Mouse (Mus musculus) embryonic facial prominence, embryonic 10.5 days (tissue): ENCODE results near the gene Olfr707. TPM values are rescaled to one million over a fixed set of nuclear protein-coding genes. Genes with fewer than 3 reads are reported as not detected.
"Not testable (repeated sequence)": the region's sequence is repeated elsewhere in the genome, so short reads cannot be mapped to it uniquely, and the experiment has no call there.

Source experiments
- DNase-seq: peaks from one replicate; pipeline ENCODE4 v3.0.0-alpha.2; 2017; ENCODE audit warnings: low spot score
- H3K27ac ChIP-seq: fragments of 300-500 bp; sonication (generic); replicated peaks from 2 replicates; pipeline ENCODE4 v1.5.1; 2016; ENCODE audit warnings: mild to moderate bottlenecking
- H3K27me3 ChIP-seq: fragments of 300-500 bp; sonication (generic); replicated peaks from 2 replicates; pipeline ENCODE4 v1.6.1; 2016; ENCODE audit warnings: low read depth, mild to moderate bottlenecking; ENCODE audit not compliant: poor library complexity, severe bottlenecking
- H3K36me3 ChIP-seq: fragments of 300-500 bp; sonication (generic); replicated peaks from 2 replicates; pipeline ENCODE4 v1.6.1; 2016; ENCODE audit warnings: mild to moderate bottlenecking, moderate library complexity
- H3K4me1 ChIP-seq: fragments of 300-500 bp; sonication (generic); 2 replicates; pipeline ENCODE4 v1.6.1; 2016
- H3K4me3 ChIP-seq: fragments of 300-500 bp; sonication (generic); 2 replicates; pipeline ENCODE4 v1.5.1; 2016; ENCODE audit warnings: mild to moderate bottlenecking, moderate library complexity
- H3K9me3 ChIP-seq: fragments of 300-500 bp; sonication (generic); 2 replicates; pipeline ENCODE4 v1.6.1; 2016; ENCODE audit warnings: mild to moderate bottlenecking
- WGBS: fragments of 180-500 bp; shearing (Covaris S2); methylation state at CpG from one replicate; pipeline ENCODE4 v1.1.7; 2016; 5-methylcytosine and 5-hydroxymethylcytosine counted together
- polyA plus RNA-seq: library from polyadenylated mRNA; unstranded; fragments of >200 nt; fragmentation: Nextera tagmentation; extraction: Ambion mirVana; gene quantifications from 2 replicates; pipeline ENCODE4 v1.2.1, GENCODE M21; 2016

Gene Olfr707
- not detected in 2 replicates for polyA plus RNA-seq

DNA sequence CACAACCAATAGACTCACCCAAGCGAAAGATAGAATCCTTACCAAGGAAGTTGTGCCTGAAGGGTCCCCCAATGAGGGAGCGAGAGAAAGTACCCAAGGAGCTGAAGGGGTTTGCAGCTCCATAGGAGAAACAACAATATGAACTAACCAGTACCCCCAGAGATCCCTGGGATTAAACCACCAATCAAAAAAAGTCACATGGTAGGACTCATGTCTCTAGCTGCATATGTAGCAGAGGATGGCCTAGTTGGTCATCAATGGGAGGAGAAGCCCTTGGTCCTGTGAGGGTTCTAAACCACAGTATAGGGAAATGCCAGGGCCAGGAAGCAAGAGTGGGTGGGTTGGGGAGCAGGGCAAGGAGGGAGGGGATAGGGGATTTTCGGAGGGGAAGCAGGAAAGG lies at the start of gene Olfr707:
Olfr707 (minus strand) TSS at position 101 of the 400 bp plus-strand sequence.
- H3K36me3 ChIP-seq, H3K4me1 ChIP-seq, H3K27me3 ChIP-seq, DNase-seq, H3K4me3 ChIP-seq, H3K9me3 ChIP-seq, H3K27ac ChIP-seq: not testable (repeated sequence)
- 85% methylated on average over 3 of the region's 3 CpGs for WGBS

DNA sequence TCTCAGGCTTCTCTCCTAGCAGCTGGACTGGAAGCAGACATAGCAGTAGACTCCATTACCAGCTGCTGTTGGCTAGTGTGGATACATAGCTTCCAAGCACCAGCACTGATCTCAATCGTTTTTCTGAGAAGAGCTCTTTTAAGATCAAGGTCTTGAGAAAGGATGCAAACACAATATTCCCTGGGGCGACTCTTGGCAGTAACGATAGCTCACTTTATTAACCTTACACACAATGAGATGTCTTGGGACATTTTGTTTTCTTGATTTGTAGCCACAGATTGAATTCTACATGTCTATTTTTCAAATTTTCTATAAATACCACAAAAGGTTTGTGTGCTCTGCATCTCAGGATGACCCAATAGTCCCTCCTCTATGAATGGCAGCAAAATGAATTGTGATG lies 47.2 kb upstream of the Olfr707 start, which contains the start of gene Olfr710:
Olfr710 (minus strand) TSS at position 101 of the 400 bp plus-strand sequence.
- H3K36me3 ChIP-seq, result no peaks in the 10 kb centered on the region
- H3K9me3 ChIP-seq, result no peaks in the 10 kb centered on the region
- no peak within 1 kb of the TSS for H3K27ac ChIP-seq
- H3K27me3 ChIP-seq, result no peaks in the 10 kb centered on the region
- 84% methylated on average over 3 of the region's 3 CpGs for WGBS
- H3K4me1 ChIP-seq, result no peaks in the 10 kb centered on the region
- H3K4me3 ChIP-seq, result no peak within 1 kb of the TSS
- DNase-seq, result no peak

DNA sequence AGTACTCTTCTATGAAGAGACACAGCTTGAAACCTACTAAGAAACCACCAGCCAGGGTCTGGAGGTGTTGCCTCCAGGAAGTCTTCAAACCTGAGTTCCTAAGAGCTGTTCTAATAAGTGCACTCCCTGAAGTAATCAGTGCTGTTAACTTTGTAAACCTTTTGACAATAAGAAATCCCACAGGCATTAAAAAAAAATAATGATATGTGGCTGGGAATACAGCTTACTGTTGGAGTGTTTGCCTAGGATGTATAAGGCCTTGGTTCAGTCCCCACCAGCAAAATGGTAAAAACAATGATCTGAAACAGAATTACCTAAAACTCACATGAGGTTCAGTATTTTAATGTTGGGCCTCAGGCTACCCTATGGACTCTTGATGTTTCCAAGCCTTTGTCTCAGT lies 31.1 kb upstream of the Olfr707 start, which contains the start of gene Olfr709-ps1:
Olfr709-ps1 (minus strand) TSS at position 101 of the 400 bp plus-strand sequence.
- H3K4me1 ChIP-seq, result no peaks in the 10 kb centered on the region
- no peak within 1 kb of the TSS for H3K4me3 ChIP-seq
- no peaks in the 10 kb centered on the region for H3K36me3 ChIP-seq
- DNase-seq, result no peak
- no peaks in the 10 kb centered on the region for H3K9me3 ChIP-seq
- H3K27me3 ChIP-seq, result no peaks in the 10 kb centered on the region
- no peak within 1 kb of the TSS for H3K27ac ChIP-seq

DNA sequence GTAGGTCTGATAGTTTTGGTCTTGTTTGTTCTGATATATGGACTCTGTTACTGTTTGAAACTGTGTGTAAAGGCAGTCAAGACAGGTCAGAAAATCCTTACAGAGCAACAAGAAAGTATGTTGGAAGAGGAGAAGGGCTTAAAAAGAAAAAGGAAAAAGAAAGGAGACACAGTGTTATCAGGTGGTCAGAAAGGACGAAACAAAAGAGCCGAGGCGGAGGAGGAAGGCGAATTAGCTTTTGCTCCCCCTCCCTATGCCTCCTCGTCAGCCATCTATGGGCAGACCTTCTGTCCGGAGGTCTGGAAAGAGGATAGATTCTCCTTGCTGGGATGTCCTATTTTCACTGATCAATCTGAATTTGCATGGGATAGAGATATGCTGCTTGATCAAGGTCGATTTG lies 19.9 kb upstream of the Olfr707 start:
- WGBS, result 86% methylated on average over 7 of the region's 7 CpGs
- not testable (repeated sequence) for H3K36me3 ChIP-seq, H3K4me3 ChIP-seq, H3K4me1 ChIP-seq, H3K27me3 ChIP-seq, H3K27ac ChIP-seq, DNase-seq, H3K9me3 ChIP-seq

DNA sequence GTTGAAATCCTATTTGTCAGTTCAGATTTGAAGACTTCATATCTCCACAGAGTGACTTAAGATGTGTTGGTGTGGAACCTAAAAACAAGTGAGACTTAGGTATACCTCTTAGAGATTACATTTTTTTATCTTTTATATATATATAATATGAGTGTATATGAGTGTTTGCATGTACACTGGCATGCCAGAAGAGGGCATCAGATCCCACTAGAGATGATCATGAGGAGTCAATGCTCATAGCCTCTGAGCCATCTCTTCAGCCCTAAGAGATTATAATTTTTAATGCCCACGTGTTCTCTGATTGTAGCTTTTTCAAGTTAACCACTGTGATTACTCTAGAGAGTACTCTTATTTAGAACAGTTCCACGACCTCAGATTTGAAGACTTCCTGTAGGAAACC lies 6.6 kb upstream of the Olfr707 start, which contains the start of gene Olfr1532-ps1:
Olfr1532-ps1 (plus strand) TSS at position 326 of the 400 bp plus-strand sequence.
- no peaks in the 10 kb centered on the region for H3K9me3 ChIP-seq
- DNase-seq, result no peak
- no peaks in the 10 kb centered on the region for H3K27me3 ChIP-seq
- H3K4me3 ChIP-seq, result no peak within 1 kb of the TSS
- H3K36me3 ChIP-seq, result no peaks in the 10 kb centered on the region
- WGBS, result 67% methylated on average over 2 of the region's 2 CpGs
- no peaks in the 10 kb centered on the region for H3K4me1 ChIP-seq
- no peak within 1 kb of the TSS for H3K27ac ChIP-seq

DNA sequence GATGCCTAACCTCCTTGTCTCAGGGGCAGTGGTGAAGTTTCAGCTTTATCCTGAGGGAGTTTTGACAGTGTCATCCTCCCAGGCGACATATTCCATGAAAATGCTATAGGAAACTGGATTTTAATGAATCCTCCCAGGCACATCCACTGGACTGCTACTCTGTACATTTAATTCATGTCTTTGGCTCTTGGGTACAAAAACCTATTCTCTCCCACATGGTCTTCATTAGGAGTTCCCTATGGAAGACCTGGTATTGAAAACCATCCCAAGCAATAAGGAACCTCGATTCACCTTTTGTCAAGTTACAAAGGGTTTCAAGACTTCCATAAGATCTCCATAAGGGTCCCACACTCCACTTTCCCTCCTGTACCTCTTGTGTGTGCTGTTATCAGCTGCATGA lies 13.0 kb downstream of the Olfr707 start, which contains the start of gene Olfr706:
Olfr706 (minus strand) TSS at position 101 of the 400 bp plus-strand sequence.
- Histone ChIP-seq H3K9me3 (no peaks in the 10 kb centered on the region), H3K36me3 (no peaks in the 10 kb centered on the region), H3K27me3 (no peaks in the 10 kb centered on the region), H3K27ac (no peak within 1 kb of the TSS), H3K4me1 (no peaks in the 10 kb centered on the region), H3K4me3 (no peak within 1 kb of the TSS)
- 94% methylated on average over 2 of the region's 2 CpGs for WGBS
- DNase-seq, result no peak

DNA sequence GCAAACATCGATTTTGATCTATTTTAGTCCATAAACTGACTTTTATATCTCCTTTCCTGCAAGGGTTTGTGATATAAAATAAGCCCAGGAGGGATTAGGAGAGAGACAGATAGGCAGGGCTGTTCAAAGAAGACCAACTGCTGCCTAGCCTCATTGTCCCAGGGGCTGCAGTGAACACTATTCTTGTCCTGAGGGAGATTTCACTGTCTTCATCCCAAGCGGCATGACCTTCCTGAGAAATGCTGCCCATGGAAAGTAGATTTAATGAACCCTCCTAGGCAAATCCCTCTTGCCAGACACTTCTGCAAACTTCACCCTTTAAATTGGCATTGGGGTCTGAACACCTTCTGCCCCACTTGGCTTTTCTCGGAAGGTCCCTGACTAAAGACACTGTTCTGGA lies 24.2 kb downstream of the Olfr707 start, which contains the start of gene Olfr705:
Olfr705 (minus strand) TSS at position 101 of the 400 bp plus-strand sequence.
- H3K27ac ChIP-seq, result no peak within 1 kb of the TSS
- no peaks in the 10 kb centered on the region for H3K36me3 ChIP-seq
- 85% methylated on average over 3 of the region's 3 CpGs for WGBS
- no peak for DNase-seq
- H3K4me1 ChIP-seq, result no peaks in the 10 kb centered on the region
- no peaks in the 10 kb centered on the region for H3K27me3 ChIP-seq
- no peaks in the 10 kb centered on the region for H3K9me3 ChIP-seq
- H3K4me3 ChIP-seq, result no peak within 1 kb of the TSS

DNA sequence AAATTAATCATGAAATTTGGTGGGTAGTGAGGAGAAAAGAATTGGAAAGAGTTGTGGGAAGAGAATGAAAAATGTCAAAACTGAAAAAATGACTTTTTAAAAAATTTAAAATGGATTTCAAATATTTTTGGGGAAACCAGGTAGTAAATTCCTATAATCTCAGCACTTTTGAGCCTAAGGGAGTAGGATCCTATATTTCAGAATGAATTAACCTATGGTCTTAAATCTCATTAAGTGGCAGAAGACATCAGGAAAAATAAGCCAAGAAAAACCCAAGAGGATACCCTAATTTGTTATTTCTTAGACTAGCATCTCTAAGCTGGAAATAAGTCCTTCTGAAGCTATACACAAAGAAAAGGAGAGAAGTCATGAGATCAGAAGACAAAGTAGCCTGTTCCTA lies 38.2 kb downstream of the Olfr707 start, which contains the start of gene Olfr704:
Olfr704 (plus strand) TSS at position 301 of the 400 bp plus-strand sequence.
- Histone ChIP-seq H3K9me3 (0 out of 2 replicates have a peak, but pooled peaks cover 3% of the 10 kb centered on the region), H3K36me3 (no peaks in the 10 kb centered on the region), H3K27me3 (no peaks in the 10 kb centered on the region), H3K27ac (no peak within 1 kb of the TSS), H3K4me1 (no peaks in the 10 kb centered on the region), H3K4me3 (no peak within 1 kb of the TSS)
- no peak for DNase-seq

DNA sequence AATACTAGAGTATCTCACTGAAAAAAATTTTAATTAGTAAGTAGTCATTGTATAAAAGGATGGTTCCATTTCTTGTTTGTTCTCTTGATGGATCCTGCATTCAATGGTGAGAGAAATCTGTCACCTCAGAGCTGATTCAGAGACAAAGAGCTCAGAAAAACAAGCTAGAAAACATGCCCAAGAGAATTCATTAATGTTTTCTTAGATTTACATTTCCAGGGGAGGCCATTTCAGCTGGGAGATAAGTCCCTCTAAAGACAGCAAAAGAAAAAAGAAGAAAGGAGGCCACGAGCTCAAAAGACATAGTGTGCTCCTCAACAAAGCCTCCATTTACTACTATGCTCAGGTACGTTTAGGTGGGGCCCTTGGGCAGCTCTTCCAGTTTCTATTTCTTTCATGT lies 58.0 kb downstream of the Olfr707 start, which contains the start of gene Olfr703:
Olfr703 (plus strand) TSS at position 301 of the 400 bp plus-strand sequence.
- Histone ChIP-seq H3K27ac (no peak within 1 kb of the TSS), H3K9me3 (no peaks in the 10 kb centered on the region), H3K4me3 (no peak within 1 kb of the TSS), H3K36me3 (no peaks in the 10 kb centered on the region), H3K27me3 (no peaks in the 10 kb centered on the region), H3K4me1 (no peaks in the 10 kb centered on the region)
- 61% methylated on average over 2 of the region's 2 CpGs for WGBS
- DNase-seq, result no peak

Other genes with a start within 250 kb of the Olfr707 start
- gene Olfr693, start 220.7 kb downstream of the Olfr707 start, polyA plus RNA-seq, result 0.05 TPM in 1 of 2 replicates, not detected in the other
- not detected in 2 replicates for gene Olfr694, start 209.4 kb downstream of the Olfr707 start, polyA plus RNA-seq
- gene Olfr695, start 184.8 kb downstream of the Olfr707 start, polyA plus RNA-seq, result not detected in 2 replicates
- gene Olfr697, start 158.8 kb downstream of the Olfr707 start, polyA plus RNA-seq, result not detected in 2 replicates
- not detected in 2 replicates for gene Olfr698, start 145.8 kb downstream of the Olfr707 start, polyA plus RNA-seq
- not detected in 2 replicates for gene Olfr699, start 108.0 kb downstream of the Olfr707 start, polyA plus RNA-seq
- not detected in 2 replicates for gene Olfr700, start 92.4 kb downstream of the Olfr707 start, polyA plus RNA-seq
- gene Olfr701, start 87.1 kb downstream of the Olfr707 start, polyA plus RNA-seq, result not detected in 2 replicates
- gene Olfr702, start 67.3 kb downstream of the Olfr707 start, polyA plus RNA-seq, result not detected in 2 replicates
- gene Olfr703, start 57.9 kb downstream of the Olfr707 start, polyA plus RNA-seq, result not detected in 2 replicates
- gene Olfr704, start 38.1 kb downstream of the Olfr707 start, polyA plus RNA-seq, result not detected in 2 replicates
- not detected in 2 replicates for gene Olfr705, start 24.4 kb downstream of the Olfr707 start, polyA plus RNA-seq
- not detected in 2 replicates for gene Olfr706, start 13.1 kb downstream of the Olfr707 start, polyA plus RNA-seq
- gene Olfr1532-ps1, start 6.8 kb upstream of the Olfr707 start, polyA plus RNA-seq, result not detected in 2 replicates
- gene Olfr709-ps1, start 31.0 kb upstream of the Olfr707 start, polyA plus RNA-seq, result not detected in 2 replicates
- gene Olfr710, start 47.1 kb upstream of the Olfr707 start, polyA plus RNA-seq, result not detected in 2 replicates
- gene Olfr6, start 62.7 kb upstream of the Olfr707 start, polyA plus RNA-seq, result not detected in 2 replicates
- gene Olfr711, start 74.2 kb upstream of the Olfr707 start, polyA plus RNA-seq, result not detected in 2 replicates
- gene Olfr2, start 104.8 kb upstream of the Olfr707 start, polyA plus RNA-seq, result not detected in 2 replicates
- not detected in 2 replicates for gene Olfr713, start 129.9 kb upstream of the Olfr707 start, polyA plus RNA-seq
- gene Olfr714, start 169.7 kb upstream of the Olfr707 start, polyA plus RNA-seq, result not detected in 2 replicates
- gene Olfr17, start 192.0 kb upstream of the Olfr707 start, polyA plus RNA-seq, result not detected in 2 replicates
- not detected in 2 replicates for gene Olfr715b, start 209.1 kb upstream of the Olfr707 start, polyA plus RNA-seq
- gene Olfr715, start 229.8 kb upstream of the Olfr707 start, polyA plus RNA-seq, result not detected in 2 replicates
- not detected in 2 replicates for gene Olfr716, start 237.1 kb upstream of the Olfr707 start, polyA plus RNA-seq